Mouse (Mus musculus) heart, postnatal 36 days (tissue): ENCODE results near the gene Lmntd1. TPM values are rescaled to one million over a fixed set of nuclear protein-coding genes. Genes with fewer than 3 reads are reported as not detected.

Experiments
- DNase-seq, 2 experiments: peaks; one replicate each; pipeline ENCODE4 v3.0.0; 2021 to 2022
- intact Hi-C: fragments of 180-260 bp; cut with DNase I; formaldehyde crosslinking; loops from one replicate; pipeline ENCODE4 v1.15.1; 2025
- total RNA-seq, 2 experiments: library from RNA; stranded (reverse); gene quantifications; 2 replicates each; pipeline ENCODE4 v1.2.3; 2021

The Lmntd1 gene
- total RNA-seq, 2 experiments from 2014 or later, result 1.2 to 2.5 TPM

DNA sequence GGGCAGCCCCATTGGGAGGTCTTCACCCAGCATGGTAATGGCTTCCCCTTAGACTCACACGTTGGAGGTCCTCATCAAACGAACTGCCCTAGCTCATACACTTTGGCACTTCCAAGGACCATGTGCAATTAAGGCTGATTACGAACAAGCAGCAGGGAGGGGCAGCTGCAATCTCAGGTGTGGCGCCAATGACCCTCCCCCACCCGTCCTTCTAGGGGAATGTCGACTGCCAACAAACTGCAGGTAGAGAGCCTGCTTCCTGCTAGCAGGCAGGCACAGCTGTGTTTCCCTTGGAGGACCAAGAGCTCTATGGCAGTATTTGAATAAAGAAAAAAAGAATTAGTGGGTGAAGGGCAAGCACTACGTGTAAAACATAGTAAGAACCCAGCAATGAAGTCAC lies 289.6 kb downstream of the Lmntd1 start:
- no peak for DNase-seq
- intact Hi-C loops, result no loop called here

DNA sequence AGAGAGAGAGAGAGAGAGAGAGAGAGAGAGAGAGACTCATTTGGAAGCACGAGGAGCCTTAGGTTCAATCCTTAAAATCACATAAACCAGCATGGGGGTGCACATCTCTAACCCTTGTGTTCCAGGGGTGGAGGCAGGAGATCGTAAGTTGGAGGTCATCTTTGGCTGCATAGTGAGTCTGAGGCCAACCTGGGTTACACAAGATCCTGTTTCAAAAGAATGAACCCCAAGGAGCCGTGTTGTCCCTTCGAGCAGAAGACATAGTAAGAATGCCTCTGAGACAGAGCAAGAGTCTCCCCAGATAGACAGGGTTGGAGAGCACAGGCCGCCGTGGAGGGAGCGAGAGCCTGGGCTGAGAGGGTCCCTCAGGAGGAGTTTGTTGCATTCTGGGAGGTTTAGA lies 291.9 kb downstream of the Lmntd1 start:
- intact Hi-C loops, result no loop called here
- no peak for DNase-seq

DNA sequence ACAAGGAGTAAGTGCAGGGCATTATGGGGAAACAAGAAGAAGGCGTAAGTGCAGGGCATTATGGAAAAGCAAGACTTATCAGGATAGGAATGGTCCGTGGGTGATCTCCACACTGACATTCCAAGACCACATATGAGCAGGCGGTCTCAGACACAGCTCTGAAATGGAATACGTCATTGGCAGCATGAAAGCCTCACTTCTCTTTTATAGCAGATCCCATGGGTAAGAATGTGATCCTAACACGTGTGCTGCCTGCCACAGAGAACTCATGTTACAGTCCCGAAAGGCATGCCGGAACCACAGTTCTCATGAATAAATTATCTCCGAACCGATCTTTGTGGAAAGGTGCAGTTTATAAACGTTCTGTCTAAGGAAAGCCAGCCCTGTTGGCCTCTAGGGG lies 294.0 kb downstream of the Lmntd1 start:
- DNase-seq, result no peak
- intact Hi-C loops, result no loop called here

Other genes with a start within 250 kb of the Lmntd1 start
- under 1 TPM in 1 of 2 experiments, not detected in 1; 0.38 TPM for gene Tuba3b, start 1.4 kb upstream of the Lmntd1 start, total RNA-seq
- gene Rassf8, start 132.4 kb upstream of the Lmntd1 start, total RNA-seq, result 10 to 100 TPM; 48.9 to 51.9 TPM